Mouse (Mus musculus): Measurements from ENCODE around the gene Cnot1. TPM values are rescaled to one million over a fixed set of nuclear protein-coding genes. Genes with fewer than 3 reads are reported as not detected.

Gene Cnot1
- total RNA-seq, 2 experiments from 2014 or later: 130 to 144 TPM

GRCm38 (mm10) chr8:95713100-95714010 lies 93.9 kb downstream of the Cnot1 start:
- TF ChIP-seq CTCF (conservative IDR thresholded peaks at IDR 0.05): peak; percentile 92
- peak in 1 of 2 experiments; percentile 75 for DNase-seq (ENCODE audit: low spot score in 2 of 2)

DNA sequence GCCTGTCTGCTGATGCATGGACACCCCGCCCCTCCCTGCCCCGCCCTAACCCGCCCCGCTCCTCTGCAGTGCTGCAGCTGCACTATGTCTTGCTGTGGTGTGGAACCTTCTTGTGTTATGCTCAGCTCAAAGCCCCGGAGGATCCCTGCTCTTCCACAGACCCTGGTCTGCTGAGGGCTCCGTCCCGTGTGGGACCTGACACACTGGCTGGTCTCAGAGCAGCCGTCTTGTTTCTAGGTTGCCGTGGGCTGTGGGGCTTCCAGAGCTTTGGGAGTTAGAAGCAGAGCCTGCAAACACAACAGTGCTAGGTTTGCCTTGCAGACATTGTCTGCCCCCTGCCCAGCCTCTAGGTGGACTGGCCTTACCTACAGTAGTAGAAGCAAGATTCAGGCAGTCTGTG lies 94.9 kb downstream of the Cnot1 start:
- no peak for TF ChIP-seq CTCF (conservative IDR thresholded peaks at IDR 0.05)
- DNase-seq (ENCODE audit: low spot score in 2 of 2): no peak
- Histone ChIP-seq H3K4me3 (no peak overlapping the region), H3K27ac (no peak overlapping the region)

More at GRCm38 (mm10) chr8:95713100-95714010, 93.9 kb downstream of the Cnot1 start:
- Histone ChIP-seq H3K4me3 (no peak overlapping the region), H3K27ac (no peak overlapping the region)

- no peak for DNase-seq (ENCODE audit: low spot score in 2 of 2)
- no peak for TF ChIP-seq CTCF (conservative IDR thresholded peaks at IDR 0.05)
- Histone ChIP-seq H3K27ac (no peak overlapping the region), H3K4me3 (no peak overlapping the region)
These were observed 96.2 kb downstream of the Cnot1 start for GRCm38 (mm10) chr8:95711029-95711428.

- Histone ChIP-seq H3K4me3 (no peak overlapping the region), H3K27ac (peak overlapping the region; percentile 72)
- no peak for DNase-seq (ENCODE audit: low spot score in 2 of 2)
- no peak for TF ChIP-seq CTCF (conservative IDR thresholded peaks at IDR 0.05)
These were observed 97.7 kb downstream of the Cnot1 start for GRCm38 (mm10) chr8:95709579-95709978.

DNA sequence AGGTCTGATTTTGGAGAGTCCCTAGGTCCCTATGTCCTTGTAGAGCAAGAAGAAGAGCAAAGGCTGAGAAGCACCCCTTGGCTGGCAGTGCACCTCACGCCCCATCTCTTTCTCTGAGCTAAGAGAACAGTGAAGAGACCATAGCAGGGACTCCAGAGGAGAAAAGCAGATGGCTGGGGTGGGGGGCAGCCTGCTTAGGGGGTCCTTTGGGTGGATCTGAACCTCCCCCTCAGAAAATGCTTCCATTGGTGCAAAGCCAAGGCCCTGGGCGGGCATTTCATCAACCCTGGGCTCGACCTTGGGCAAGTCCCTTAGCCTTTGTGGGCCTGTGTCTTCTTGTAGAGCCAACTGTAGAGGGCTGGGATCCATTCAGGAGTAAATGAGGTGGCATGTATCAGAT lies 102.7 kb downstream of the Cnot1 start:
- H3K4me3 ChIP-seq: peak overlapping the region; percentile 65
- H3K27ac ChIP-seq: peak overlapping the region; percentile 96
- TF ChIP-seq CTCF (conservative IDR thresholded peaks at IDR 0.05): no peak
- DNase-seq (ENCODE audit: low spot score in 2 of 2): no peak

DNA sequence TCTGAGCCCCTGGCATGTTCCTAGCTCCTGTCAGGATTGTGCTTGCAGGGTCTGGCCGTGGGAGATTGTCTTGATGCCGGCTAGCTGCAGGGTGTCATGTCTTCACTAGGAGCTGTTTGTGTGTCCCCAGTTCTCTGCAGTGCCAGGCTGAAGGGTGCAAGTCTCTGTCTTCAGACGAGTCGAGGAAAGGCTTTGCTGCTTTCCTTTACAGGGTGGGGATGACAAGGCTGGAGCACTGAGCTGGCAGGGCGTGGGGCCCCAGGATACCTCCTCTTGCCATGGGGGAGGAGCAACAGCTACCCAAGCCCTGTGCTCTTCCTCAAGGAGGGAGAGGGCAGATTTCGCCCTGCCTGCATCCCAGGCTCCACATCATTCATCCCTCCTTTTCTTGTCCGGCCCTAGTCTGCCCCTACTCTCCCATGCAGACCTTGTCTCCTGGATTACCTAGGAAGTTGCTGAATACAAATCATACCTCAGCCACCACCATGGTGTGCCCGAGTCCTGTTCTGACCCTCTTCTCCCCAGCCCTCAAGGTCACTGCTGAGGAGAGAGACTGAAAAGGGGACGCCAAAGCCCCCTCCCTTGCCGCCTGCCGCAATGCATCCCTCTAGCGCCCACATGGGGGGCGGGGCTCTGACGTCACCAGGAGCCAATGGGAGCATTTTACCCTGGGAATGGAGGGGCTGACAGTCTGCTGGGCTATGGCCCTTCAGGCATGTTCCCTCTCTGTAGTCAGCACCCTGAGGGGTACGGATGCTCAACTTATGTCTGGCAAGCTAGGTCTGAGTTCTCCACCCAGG lies 103.6 kb downstream of the Cnot1 start:
- Histone ChIP-seq H3K27ac (peak overlapping the region; percentile 96), H3K4me3 (peak overlapping the region; percentile 65)
- peak; percentile 88 to 90 for DNase-seq (ENCODE audit: low spot score in 2 of 2)
- no peak for TF ChIP-seq CTCF (conservative IDR thresholded peaks at IDR 0.05)

DNA sequence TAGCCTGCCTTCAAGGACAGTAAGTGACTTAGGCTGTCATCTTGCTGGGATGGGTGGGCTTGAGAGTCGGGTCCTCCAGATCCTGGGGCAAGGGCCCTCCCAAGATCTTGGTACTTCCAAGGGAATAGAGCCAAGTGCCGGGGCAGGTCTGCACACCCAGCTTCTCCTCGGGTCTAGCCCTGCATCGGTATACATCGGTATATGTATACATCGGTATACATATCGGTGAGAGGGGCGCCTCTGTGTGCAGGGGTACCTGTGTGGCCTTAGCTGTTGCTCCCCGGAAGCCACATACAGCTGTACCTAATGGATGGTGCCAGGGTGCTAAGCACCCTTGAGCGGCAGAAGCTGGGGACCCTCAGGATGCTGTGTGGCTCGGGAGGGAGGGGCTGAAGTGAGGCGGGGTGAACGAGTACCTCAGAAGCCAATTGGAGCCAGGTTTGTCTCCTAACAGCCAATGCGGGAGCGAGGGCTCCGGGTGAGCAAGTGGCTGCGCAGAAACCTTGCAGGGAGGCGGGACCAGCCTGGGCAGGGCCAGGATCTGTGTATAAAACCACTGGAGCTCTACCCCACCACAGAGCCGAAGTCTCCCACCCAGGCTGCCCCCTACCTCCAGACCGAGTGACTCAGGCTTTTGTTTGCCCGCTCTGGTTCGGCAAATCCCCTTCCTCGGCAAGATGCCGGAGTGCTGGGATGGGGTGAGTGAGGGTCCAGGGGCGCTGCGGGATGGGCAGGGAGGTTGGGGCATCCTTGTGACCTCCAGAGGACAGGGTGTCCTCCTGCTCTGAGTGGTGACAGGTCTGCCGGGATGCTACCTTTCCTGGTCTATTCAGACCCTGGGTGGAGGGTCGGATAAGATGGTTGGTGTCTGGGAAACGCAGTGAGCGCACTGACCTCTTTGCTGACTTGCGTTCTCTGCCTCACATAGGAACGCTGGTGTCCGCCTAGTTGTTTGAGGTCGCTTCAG lies 104.5 kb downstream of the Cnot1 start:
- H3K27ac ChIP-seq: peak overlapping the region; percentile 96
- TF ChIP-seq CTCF (conservative IDR thresholded peaks at IDR 0.05): no peak
- peak; percentile 92 to 95 for DNase-seq (ENCODE audit: low spot score in 2 of 2)
- H3K4me3 ChIP-seq: peak overlapping the region; percentile 65

GRCm38 (mm10) chr8:95701809-95702208 lies 105.5 kb downstream of the Cnot1 start:
- TF ChIP-seq CTCF (conservative IDR thresholded peaks at IDR 0.05): no peak
- Histone ChIP-seq H3K27ac (peak overlapping the region; percentile 96), H3K4me3 (no peak overlapping the region)
- no peak for DNase-seq (ENCODE audit: low spot score in 2 of 2)

GRCm38 (mm10) chr8:95700282-95700681 lies 107.0 kb downstream of the Cnot1 start:
- H3K4me3 ChIP-seq: peak overlapping the region; percentile 28
- H3K27ac ChIP-seq: peak overlapping the region; percentile 96
- DNase-seq (ENCODE audit: low spot score in 2 of 2): peak; percentile 78 to 89
- TF ChIP-seq CTCF (conservative IDR thresholded peaks at IDR 0.05): no peak

GRCm38 (mm10) chr8:95698179-95698578 lies 109.1 kb downstream of the Cnot1 start:
- DNase-seq (ENCODE audit: low spot score in 2 of 2): no peak
- TF ChIP-seq CTCF (conservative IDR thresholded peaks at IDR 0.05): no peak

DNA sequence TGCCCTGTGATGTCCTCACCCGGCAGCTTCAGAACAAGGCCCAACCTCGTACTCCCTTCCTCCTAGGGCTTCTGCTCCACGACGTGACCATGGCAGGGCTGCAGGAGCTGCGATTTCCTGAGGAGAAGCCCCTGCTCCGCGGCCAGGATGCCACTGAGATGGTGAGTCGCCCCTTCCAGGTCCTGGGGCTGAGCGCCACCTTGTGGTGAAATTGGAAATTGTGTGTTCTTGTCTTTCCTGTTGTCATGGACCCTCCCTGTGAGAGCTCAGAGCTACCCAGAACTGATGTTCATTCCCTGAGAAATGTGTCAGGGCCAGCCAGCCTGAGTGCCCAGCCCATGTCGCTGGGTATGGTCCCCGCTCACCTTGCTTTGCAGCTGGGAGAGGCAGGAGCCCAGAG lies 110.1 kb downstream of the Cnot1 start:
- peak; percentile 98 for TF ChIP-seq CTCF (conservative IDR thresholded peaks at IDR 0.05)
- DNase-seq (ENCODE audit: low spot score in 2 of 2): peak; percentile 89 to 96
- H3K4me3 ChIP-seq: peak overlapping the region; percentile 9
- peak overlapping the region; percentile 96 for H3K27ac ChIP-seq

More at GRCm38 (mm10) chr8:95698179-95698578, 109.1 kb downstream of the Cnot1 start:
- H3K27ac ChIP-seq: peak overlapping the region; percentile 96
- H3K4me3 ChIP-seq: no peak overlapping the region

DNA sequence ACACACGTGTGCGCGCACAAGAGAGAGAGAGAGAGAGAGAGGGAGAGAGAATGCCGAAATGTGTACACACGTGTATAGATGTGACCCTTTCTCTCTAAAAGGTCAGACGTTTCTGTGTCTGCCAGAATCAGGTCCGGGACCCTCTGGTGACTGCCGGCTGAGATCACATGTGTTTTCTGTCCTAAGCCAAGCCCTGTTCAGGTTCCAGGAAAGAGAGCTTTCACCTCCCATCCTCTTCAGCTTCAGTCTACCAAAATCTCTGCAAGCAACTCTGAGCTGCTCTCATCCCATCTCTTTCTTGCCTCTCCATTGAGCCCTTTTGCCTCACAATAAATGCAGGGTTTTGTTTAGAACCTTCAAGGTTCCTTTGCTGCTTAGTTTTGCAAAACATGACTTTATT lies 110.6 kb downstream of the Cnot1 start:
- peak overlapping the region; percentile 96 for H3K27ac ChIP-seq
- no peak for TF ChIP-seq CTCF (conservative IDR thresholded peaks at IDR 0.05)
- no peak for DNase-seq (ENCODE audit: low spot score in 2 of 2)
- peak overlapping the region; percentile 9 for H3K4me3 ChIP-seq
